Mouse (Mus musculus) hindbrain, postnatal 0 days (tissue): ENCODE data around the gene Pcid2. TPM values are rescaled to one million over a fixed set of nuclear protein-coding genes. Genes with fewer than 3 reads are reported as not detected.
A peak's percentile ranks its signal among the peaks of the same experiment; 100 is the strongest.

Source experiments
- ATAC-seq: fragments of 200-750 bp; cut with Nextera tagmentation; 2 replicates; pipeline ENCODE4 v1.8.0; 2017; ENCODE audit warnings: mild to moderate bottlenecking, moderate TSS enrichment, moderate library complexity
- DNase-seq: peaks from one replicate; pipeline ENCODE4 v3.0.0-alpha.2; 2015; ENCODE audit warnings: low spot score
- H3K27ac ChIP-seq: fragments of 300-500 bp; sonication (generic); 2 replicates; pipeline ENCODE4 v1.5.1; 2014; ENCODE audit warnings: mild to moderate bottlenecking
- H3K27me3 ChIP-seq: fragments of 300-500 bp; sonication (generic); 2 replicates; pipeline ENCODE4 v1.6.1; 2014; ENCODE audit warnings: low read length, mixed read lengths; ENCODE audit not compliant: insufficient read depth
- H3K36me3 ChIP-seq: fragments of 300-500 bp; sonication (generic); 2 replicates; pipeline ENCODE4 v1.6.1; 2014; ENCODE audit warnings: low read length, mixed read lengths; ENCODE audit not compliant: insufficient read depth
- H3K4me1 ChIP-seq: fragments of 300-500 bp; sonication (generic); 2 replicates; pipeline ENCODE4 v1.6.1; 2014; ENCODE audit warnings: antibody characterized with exemption, low read length, mixed read lengths; ENCODE audit not compliant: insufficient read depth
- H3K4me2 ChIP-seq: fragments of 300-500 bp; sonication (generic); 2 replicates; pipeline ENCODE4 v1.6.1; 2014; ENCODE audit warnings: low read depth, mild to moderate bottlenecking, low read length, moderate library complexity, mixed read lengths
- H3K4me3 ChIP-seq: fragments of 300-500 bp; sonication (generic); 2 replicates; pipeline ENCODE4 v1.5.1; 2014; ENCODE audit warnings: low read length
- H3K9ac ChIP-seq: fragments of 300-500 bp; sonication (generic); replicated peaks from 2 replicates; pipeline ENCODE4 v1.6.1; 2014; ENCODE audit warnings: mild to moderate bottlenecking, low read length, moderate library complexity, mixed read lengths
- H3K9me3 ChIP-seq: fragments of 300-500 bp; sonication (generic); 2 replicates; pipeline ENCODE4 v1.6.1; 2016; ENCODE audit warnings: low read length, mixed read lengths
- CTCF ChIP-seq: IDR thresholded peaks from 2 replicates; pipeline ENCODE4 v1.5.1; 2016; ENCODE audit warnings: antibody characterized with exemption, control low read depth, low read depth
- WGBS: fragments of 180-500 bp; shearing (Covaris S2); extraction: QIAGEN DNeasy Blood & Tissue Kit; methylation state at CpG from one replicate; pipeline ENCODE4 v1.1.7; 2014; 5-methylcytosine and 5-hydroxymethylcytosine counted together
- polyA plus RNA-seq: library from polyadenylated mRNA; unstranded; fragments of >200 nt; fragmentation: Nextera tagmentation; extraction: Ambion mirVana; gene quantifications from 2 replicates; pipeline ENCODE4 v1.2.1, GENCODE M21; 2015
- total RNA-seq: library from RNA; depleted of rRNA; stranded (reverse); fragments of >200 nt; gene quantifications from 2 replicates; pipeline ENCODE4 v1.2.3, GENCODE M21; 2014

Gene Pcid2
- total and polyA plus RNA-seq, 2 experiments from 2014 or later, result 29.1 to 31.5 TPM

GRCm38 (mm10) chr8:13113232-13113631 lies 8.0 kb upstream of the Pcid2 start:
- Histone ChIP-seq H3K4me2 (no peak overlapping the region), H3K4me1 (peaks cover 7% of the 10 kb centered on the region; the same call in 1 of the 2 replicates), H3K9me3 (no peaks in the 10 kb centered on the region), H3K36me3 (peaks cover 7% of the 10 kb centered on the region; the same call in 1 of the 2 replicates), H3K9ac (no peak overlapping the region), H3K4me3 (no peak overlapping the region), H3K27ac (no peak overlapping the region), H3K27me3 (no peaks in the 10 kb centered on the region)
- TF ChIP-seq CTCF, result no peak
- DNase-seq (no peak), ATAC-seq (no peak)
- WGBS, result 90% methylated on average over 4 of the region's 4 CpGs

GRCm38 (mm10) chr8:13111917-13112316 lies 6.7 kb upstream of the Pcid2 start:
- H3K36me3 ChIP-seq, result no peaks in the 10 kb centered on the region
- no peak for TF ChIP-seq CTCF
- no peak overlapping the region for H3K4me3 ChIP-seq
- no peak overlapping the region for H3K9ac ChIP-seq
- ATAC-seq (0 out of 2 replicates have a peak, but pooled peaks have one; percentile 27), DNase-seq (no peak)
- H3K27ac ChIP-seq, result no peak overlapping the region
- no peak overlapping the region for H3K4me2 ChIP-seq
- H3K9me3 ChIP-seq, result no peaks in the 10 kb centered on the region
- no peaks in the 10 kb centered on the region for H3K27me3 ChIP-seq
- 88% methylated on average over 11 of the region's 11 CpGs for WGBS
- H3K4me1 ChIP-seq, result peaks cover 7% of the 10 kb centered on the region; the same call in 1 of the 2 replicates

- H3K27ac ChIP-seq, result no peak overlapping the region
- no peak overlapping the region for H3K4me2 ChIP-seq
- TF ChIP-seq CTCF, result no peak
- ATAC-seq, result no peak
- DNase-seq, result no peak
- H3K4me3 ChIP-seq, result no peak overlapping the region
- H3K36me3 ChIP-seq, result no peaks in the 10 kb centered on the region
- H3K9me3 ChIP-seq, result no peaks in the 10 kb centered on the region
- no peak overlapping the region for H3K9ac ChIP-seq
- no peaks in the 10 kb centered on the region for H3K27me3 ChIP-seq
- WGBS, result 58% methylated on average over 1 of the region's 1 CpGs
- peaks cover 7% of the 10 kb centered on the region; the same call in 1 of the 2 replicates for H3K4me1 ChIP-seq
Measured at GRCm38 (mm10) chr8:13109416-13109960, 4.2 kb upstream of the Pcid2 start.

GRCm38 (mm10) chr8:13108967-13109366 lies 3.7 kb upstream of the Pcid2 start:
- Histone ChIP-seq H3K9ac (no peak overlapping the region), H3K4me2 (no peak overlapping the region), H3K27me3 (no peaks in the 10 kb centered on the region), H3K27ac (no peak overlapping the region), H3K9me3 (no peaks in the 10 kb centered on the region), H3K4me3 (no peak overlapping the region), H3K36me3 (no peaks in the 10 kb centered on the region), H3K4me1 (peaks cover 9% of the 10 kb centered on the region)
- WGBS, result 86% methylated on average over 8 of the region's 8 CpGs
- no peak for DNase-seq
- TF ChIP-seq CTCF, result no peak
- ATAC-seq, result no peak

GRCm38 (mm10) chr8:13107990-13108638 lies 2.9 kb upstream of the Pcid2 start:
- 91% methylated on average over 13 of the region's 13 CpGs for WGBS
- Histone ChIP-seq H3K9ac (no peak overlapping the region), H3K9me3 (no peaks in the 10 kb centered on the region), H3K4me1 (peaks cover 13% of the 10 kb centered on the region), H3K36me3 (no peaks in the 10 kb centered on the region), H3K4me2 (no peak overlapping the region), H3K27me3 (no peaks in the 10 kb centered on the region), H3K27ac (no peak overlapping the region), H3K4me3 (no peak overlapping the region)
- no peak for ATAC-seq
- no peak for TF ChIP-seq CTCF
- no peak for DNase-seq

- Histone ChIP-seq H3K36me3 (no peaks in the 10 kb centered on the region), H3K4me1 (peaks cover 7% of the 10 kb centered on the region), H3K9me3 (no peaks in the 10 kb centered on the region), H3K9ac (peak overlapping the region; percentile 86), H3K27ac (peak overlapping the region; percentile 90), H3K27me3 (no peaks in the 10 kb centered on the region), H3K4me3 (peak overlapping the region; percentile 78), H3K4me2 (peak overlapping the region; percentile 97)
- ATAC-seq (peak; percentile 41), DNase-seq (peak; percentile 42)
- no peak for TF ChIP-seq CTCF
- 0% methylated on average over 49 of the region's 63 CpGs for WGBS
Measured at GRCm38 (mm10) chr8:13105908-13106551, 771 bp upstream of the Pcid2 start.
